Mouse (Mus musculus) liver, adult 2 months (tissue): ENCODE measurements at regions not wholly inside any gene's neighbourhood (a gene's known extent, or its start where the extent isn't known, plus 50 kb on each side); places are given as distances from the start of the nearest gene placed in this dataset.

ENCODE experiments used
- CTCF ChIP-seq: fragments of 200-500 bp; IDR thresholded peaks from 2 replicates; pipeline ENCODE4 v1.5.1; 2011; ENCODE audit warnings: low read depth, low read length, control low read depth
- POLR2A ChIP-seq: fragments of 200-500 bp; IDR thresholded peaks from 2 replicates; pipeline ENCODE4 v1.6.1; 2011; ENCODE audit warnings: low read length, control low read depth; ENCODE audit not compliant: insufficient read depth; ENCODE audit errors: extremely low read depth

GRCm38 (mm10) chr3:15231433-15231832 lies 100.7 kb downstream of the Gm9733 start:
- TF ChIP-seq POLR2A (no peak), CTCF (no peak)
